9 mouse cellular contexts compared by ENCODE assay signal in the genomic region with DNA sequence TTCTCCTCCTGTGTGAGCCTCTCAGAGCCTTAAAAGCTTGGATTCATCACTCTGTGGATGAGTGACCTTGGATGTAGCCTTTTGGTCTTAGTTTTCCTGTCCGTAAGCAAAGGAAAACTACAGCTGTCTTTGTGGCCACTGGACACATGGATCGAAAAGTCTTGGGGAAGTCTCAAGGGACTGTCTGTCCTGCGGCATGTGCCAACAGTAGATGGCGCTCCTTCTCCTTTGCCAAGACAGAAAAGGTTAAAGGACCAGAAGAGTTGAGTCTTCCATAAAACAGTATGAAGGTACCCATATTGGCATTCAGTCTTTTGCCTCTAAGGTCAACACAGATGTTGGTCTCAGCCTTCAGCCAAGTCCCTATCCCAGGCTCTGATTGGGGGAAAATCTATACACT. TPM values are rescaled to one million over a fixed set of nuclear protein-coding genes. Genes with fewer than 3 reads are reported as not detected.
DNase-seq lines count a peak whose midpoint lies in the region; ATAC-seq lines count a peak whose summit lies in the region.
"Had no signal": no experiment of that assay in that cellular context is flagged by ENCODE, and none has a peak within 500 bp of the region (broad histone marks: within the 10 kb centered on the region; RNA-seq: fewer than 3 reads in every experiment).

No protein-coding gene starts in this region.

- ATAC-seq in neural tube, embryonic 15.5 days (ENCODE audit: low FRiP score) = no peak
- ATAC-seq in limb, embryonic 11.5 days (ENCODE audit: insufficient number of reproducible peaks, low FRiP score, low TSS enrichment, low read depth) = no peak

- H3K36me3 ChIP-seq in neural tube, embryonic 15.5 days = no peaks in the 10 kb centered on the region
- H3K36me3 ChIP-seq in limb, embryonic 11.5 days (ENCODE audit: control insufficient read depth, insufficient read depth, low read length) = no peaks in the 10 kb centered on the region
- H3K36me3 ChIP-seq: neural tube, embryonic 13.5 days had no signal

- no peak overlapping the region for H3K9ac ChIP-seq in neural tube, embryonic 15.5 days (replicated peaks)
- H3K9ac ChIP-seq in limb, embryonic 11.5 days (ENCODE audit: low read length) = no peak overlapping the region
- H3K9ac ChIP-seq: neural tube, embryonic 13.5 days had no signal

- H3K4me2 ChIP-seq in neural tube, embryonic 15.5 days = no peak overlapping the region
- H3K4me2 ChIP-seq in limb, embryonic 11.5 days (ENCODE audit: low read depth, severe bottlenecking) = no peak overlapping the region
- H3K4me2 ChIP-seq: neural tube, embryonic 13.5 days had no signal

- 25% methylated on average over 4 of the region's 4 CpGs for WGBS in neural tube, embryonic 15.5 days
- WGBS in limb, embryonic 11.5 days = 19% methylated on average over 4 of the region's 4 CpGs

- H3K4me3 ChIP-seq in neural tube, embryonic 15.5 days (replicated peaks) = no peak overlapping the region
- H3K4me3 ChIP-seq in limb, embryonic 11.5 days (ENCODE audit: low read depth, low read length) = no peak overlapping the region
- H3K4me3 ChIP-seq: neural tube, embryonic 13.5 days had no signal

- H3K27ac ChIP-seq in neural tube, embryonic 15.5 days (replicated peaks) = no peak overlapping the region
- H3K27ac ChIP-seq in limb, embryonic 11.5 days (replicated peaks; ENCODE audit: low read depth, low read length) = no peak overlapping the region
- H3K27ac ChIP-seq: neural tube, embryonic 13.5 days had no signal

- DNase-seq in neural tube, embryonic 10.5 days (ENCODE audit: extremely low spot score, low spot score) = peak; percentile 61
- DNase-seq in adrenal gland, adult 18-20 months (ENCODE audit: low spot score in 2 of 2) = peak; percentile 62 to 63
- peak; percentile 87 for DNase-seq in embryo, embryonic 10.5 days (ENCODE audit: low spot score)
- DNase-seq in induced T-regulatory cell, adult 2 months (ENCODE audit: low read depth) = peak; percentile 43
- peak; percentile 77 for DNase-seq in limb, embryonic 11.5 days (ENCODE audit: low spot score)
- peak; percentile 53 for DNase-seq in ovary, postnatal 36 days (ENCODE audit: low spot score)
- peak; percentile 55 for DNase-seq in yolk sac, embryonic 10.5 days (ENCODE audit: low spot score)

- no peaks in the 10 kb centered on the region for H3K27me3 ChIP-seq in neural tube, embryonic 15.5 days (replicated peaks)
- no peaks in the 10 kb centered on the region for H3K27me3 ChIP-seq in limb, embryonic 11.5 days (ENCODE audit: control insufficient read depth, insufficient read depth, low read length)

- H3K9me3 ChIP-seq in neural tube, embryonic 15.5 days (replicated peaks) = no peaks in the 10 kb centered on the region
- H3K9me3 ChIP-seq in limb, embryonic 11.5 days (ENCODE audit: control insufficient read depth, low read length) = no peaks in the 10 kb centered on the region
- H3K9me3 ChIP-seq: neural tube, embryonic 13.5 days had no signal

- no peaks in the 10 kb centered on the region for H3K4me1 ChIP-seq in neural tube, embryonic 15.5 days
- no peaks in the 10 kb centered on the region for H3K4me1 ChIP-seq in limb, embryonic 11.5 days (ENCODE audit: control insufficient read depth, insufficient read depth, low read length)

RNA-seq across cellular contexts. Expression of gene Mitf, which starts 47.6 kb away (rescaled TPM):
- 1.1 and 1.2 TPM in 2 replicates for polyA plus RNA-seq in neural tube, embryonic 15.5 days (2015; fragmentation: Nextera tagmentation; extraction: Ambion mirVana)
- 1 to 10 TPM; 7.9 to 8.4 TPM for total RNA-seq in adrenal gland, adult 18-20 months (2021)
- 0.87 and 1.1 TPM in 2 replicates for polyA plus RNA-seq in limb, embryonic 11.5 days (2014; fragmentation: Nextera tagmentation; extraction: Ambion mirVana)
